Mouse (Mus musculus) liver, adult 2 months (tissue): ENCODE measurements at regions not wholly inside any gene's neighbourhood (a gene's known extent, or its start where the extent isn't known, plus 50 kb on each side); places are given as distances from the start of the nearest gene placed in this dataset.

ENCODE experiments used
- CTCF ChIP-seq: fragments of 200-500 bp; IDR thresholded peaks from 2 replicates; pipeline ENCODE4 v1.5.1; 2011; ENCODE audit warnings: low read depth, low read length, control low read depth
- POLR2A ChIP-seq: fragments of 200-500 bp; IDR thresholded peaks from 2 replicates; pipeline ENCODE4 v1.6.1; 2011; ENCODE audit warnings: low read length, control low read depth; ENCODE audit not compliant: insufficient read depth; ENCODE audit errors: extremely low read depth

GRCm38 (mm10) chr14:17523916-17524315 lies 136.1 kb upstream of the Thrb start:
- TF ChIP-seq CTCF (no peak), POLR2A (no peak)
